In the genomic region with DNA sequence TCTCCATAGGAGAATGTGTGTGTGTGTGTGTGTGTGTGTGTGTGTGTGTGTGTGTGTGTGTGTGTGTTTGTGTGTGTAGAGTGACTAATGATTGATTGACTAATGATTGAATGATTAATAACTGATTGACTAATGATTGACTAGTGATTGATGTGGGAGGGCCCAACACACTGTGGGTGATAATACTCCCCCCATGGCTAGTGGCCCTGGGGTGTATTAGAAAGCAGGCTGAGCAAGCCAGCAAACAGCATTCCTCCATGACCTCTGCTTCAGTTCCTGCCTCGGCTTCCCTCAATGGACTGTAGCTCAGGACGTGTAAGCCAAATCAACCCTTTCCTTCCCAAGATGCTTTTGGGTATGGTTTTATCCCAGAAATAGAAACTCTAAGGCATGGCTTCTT, we compare ENCODE assay signal across 26 mouse cellular contexts.
"Had no signal": no experiment of that assay in that cellular context is flagged by ENCODE, and none has a peak within 500 bp of the region (broad histone marks: within the 10 kb centered on the region; RNA-seq: fewer than 3 reads in every experiment).

No protein-coding gene starts in this region.

- H3K36me3 ChIP-seq: embryonic facial prominence, embryonic 10.5 days; embryonic facial prominence, embryonic 12.5 days; embryonic facial prominence, embryonic 13.5 days; embryonic facial prominence, embryonic 15.5 days; forebrain, embryonic 10.5 days; forebrain, embryonic 12.5 days; forebrain, embryonic 15.5 days had no signal

- H3K27ac ChIP-seq: embryonic facial prominence, embryonic 10.5 days; embryonic facial prominence, embryonic 12.5 days; embryonic facial prominence, embryonic 13.5 days; embryonic facial prominence, embryonic 15.5 days; forebrain, embryonic 10.5 days; forebrain, embryonic 12.5 days; forebrain, embryonic 13.5 days; forebrain, embryonic 15.5 days; gastrocnemius, adult 2 months; heart, adult 2 months had no signal

- H3K9ac ChIP-seq: embryonic facial prominence, embryonic 12.5 days; embryonic facial prominence, embryonic 13.5 days; embryonic facial prominence, embryonic 15.5 days; forebrain, embryonic 12.5 days; forebrain, embryonic 13.5 days; forebrain, embryonic 15.5 days; forebrain, postnatal 0 days had no signal

- DNase-seq: cerebellum, adult 2 months; cerebellum, adult 8-10 months; cerebellum, adult 9-10 months; cerebellum, adult 9-11 months; cerebellum, postnatal 10 days; cerebellum, postnatal 14 days; cerebellum, postnatal 25 days; cerebellum, postnatal 36 days; embryo, embryonic 11 days; forebrain, postnatal 0 days; gastrocnemius, adult 2 months; gastrocnemius, postnatal 10 days; gastrocnemius, postnatal 14 days; gastrocnemius, postnatal 25 days; gastrocnemius, postnatal 36 days; heart, adult 18-20 months; heart, adult 2 months had no signal

- H3K27me3 ChIP-seq: embryonic facial prominence, embryonic 12.5 days; embryonic facial prominence, embryonic 13.5 days; embryonic facial prominence, embryonic 15.5 days; forebrain, embryonic 12.5 days; forebrain, embryonic 13.5 days; forebrain, embryonic 15.5 days had no signal

- H3K4me3 ChIP-seq: embryonic facial prominence, embryonic 10.5 days; embryonic facial prominence, embryonic 12.5 days; embryonic facial prominence, embryonic 13.5 days; embryonic facial prominence, embryonic 15.5 days; erythroblast, embryonic 14.5 days; forebrain, embryonic 10.5 days; forebrain, embryonic 12.5 days; forebrain, embryonic 13.5 days; forebrain, embryonic 15.5 days; gastrocnemius, adult 2 months; heart, adult 2 months had no signal

- H3K4me1 ChIP-seq: embryonic facial prominence, embryonic 10.5 days; embryonic facial prominence, embryonic 12.5 days; embryonic facial prominence, embryonic 13.5 days; embryonic facial prominence, embryonic 15.5 days; forebrain, embryonic 12.5 days; forebrain, embryonic 13.5 days; forebrain, embryonic 15.5 days had no signal
